Mouse (Mus musculus) kidney, postnatal 14 days (tissue): ENCODE measurements at regions not wholly inside any gene's neighbourhood (a gene's known extent, or its start where the extent isn't known, plus 50 kb on each side); places are given as distances from the start of the nearest gene placed in this dataset.
A peak's percentile ranks its signal among the peaks of the same experiment; 100 is the strongest.

Experiments used
- DNase-seq: peaks from one replicate; pipeline ENCODE4 v3.0.0; 2022; ENCODE audit warnings: mixed read lengths

GRCm38 (mm10) chr2:63920997-63921396, 176.8 kb downstream of the Fign start:
- DNase-seq = no peak

GRCm38 (mm10) chr2:63920019-63920418, 177.8 kb downstream of the Fign start:
- no peak for DNase-seq

- DNase-seq = no peak
Observed at GRCm38 (mm10) chr2:63900644-63901043, 197.2 kb downstream of the Fign start.

GRCm38 (mm10) chr2:63878477-63878876, 219.4 kb downstream of the Fign start:
- DNase-seq = no peak

GRCm38 (mm10) chr2:63877387-63877786, 220.5 kb downstream of the Fign start:
- DNase-seq = no peak

GRCm38 (mm10) chr2:63876375-63876774, 221.5 kb downstream of the Fign start:
- DNase-seq = peak; percentile 64

- DNase-seq = no peak
Observed at GRCm38 (mm10) chr2:63875101-63875500, 222.7 kb downstream of the Fign start.

- no peak for DNase-seq
Observed at GRCm38 (mm10) chr2:63866524-63866923, 231.3 kb downstream of the Fign start.

- DNase-seq = no peak
Observed at GRCm38 (mm10) chr2:63861821-63862220, 236.0 kb downstream of the Fign start.

GRCm38 (mm10) chr2:63856462-63857054, 241.3 kb downstream of the Fign start:
- DNase-seq = no peak

- no peak for DNase-seq
Observed at GRCm38 (mm10) chr2:63855476-63855875, 242.4 kb downstream of the Fign start.

- no peak for DNase-seq
Observed at GRCm38 (mm10) chr2:63854198-63854875, 243.5 kb downstream of the Fign start.

GRCm38 (mm10) chr2:63853226-63853625, 244.6 kb downstream of the Fign start:
- DNase-seq = no peak

- DNase-seq = no peak
Observed at GRCm38 (mm10) chr2:63852287-63852686, 245.6 kb downstream of the Fign start.

- no peak for DNase-seq
Observed at GRCm38 (mm10) chr2:63850033-63850432, 247.8 kb downstream of the Fign start.

GRCm38 (mm10) chr2:63849486-63849885, 248.4 kb downstream of the Fign start:
- DNase-seq = no peak

GRCm38 (mm10) chr2:63832041-63832714, 265.7 kb downstream of the Fign start:
- DNase-seq = no peak

GRCm38 (mm10) chr2:63830431-63830830, 267.4 kb downstream of the Fign start:
- no peak for DNase-seq

GRCm38 (mm10) chr2:63828633-63829032, 269.2 kb downstream of the Fign start:
- DNase-seq = no peak

GRCm38 (mm10) chr2:63819440-63819839, 278.4 kb downstream of the Fign start:
- no peak for DNase-seq
